8 mouse cellular contexts compared by ENCODE assay signal in genomic region chr11:53456474-53457371, GRCm38 (mm10). TPM values are rescaled to one million over a fixed set of nuclear protein-coding genes. Genes with fewer than 3 reads are reported as not detected.
A peak's percentile ranks its signal among the peaks of the same experiment; 100 is the strongest.
DNase-seq lines count a peak whose midpoint lies in the region; ATAC-seq lines count a peak whose summit lies in the region.

Gm10447 (minus strand) TSS chr11:53457110.
Shroom1 (plus strand) TSS chr11:53457205.

- peak within 1 kb of the TSS; percentile 42 for H3K4me3 ChIP-seq in forebrain, embryonic 11.5 days (ENCODE audit: low read depth, low read length)
- peak within 1 kb of the TSS; percentile 93 for H3K4me3 ChIP-seq in megakaryocyte, embryonic 14.5 days (replicated peaks)

- peak within 1 kb of the TSS; percentile 60 for H3K9ac ChIP-seq in forebrain, embryonic 11.5 days (ENCODE audit: low read length)

- no peak within 1 kb of the TSS for H3K27ac ChIP-seq in forebrain, embryonic 11.5 days (ENCODE audit: low read depth, low read length)

- intact Hi-C loops in heart, postnatal 14 days (cut with DNase I), result no loop called here

- H3K4me1 ChIP-seq in forebrain, embryonic 11.5 days (replicated peaks; ENCODE audit: control insufficient read depth, insufficient read depth, low read length), result peaks cover 3% of the 10 kb centered on the region; the same call in 1 of the 2 replicates
- H3K4me1 ChIP-seq in megakaryocyte, embryonic 14.5 days, result peaks cover 20% of the 10 kb centered on the region

- peak within 1 kb of the TSS; percentile 82 for H3K4me2 ChIP-seq in forebrain, embryonic 11.5 days (ENCODE audit: low read depth, low read length, severe bottlenecking)

- DNase-seq in urinary bladder, adult 18-20 months (ENCODE audit: low spot score in 2 of 2), result peak; percentile 60 to 69
- DNase-seq in urinary bladder, postnatal 10 days (ENCODE audit: low spot score), result no peak
- DNase-seq in forebrain, embryonic 11.5 days (ENCODE audit: low spot score), result peak; percentile 71
- DNase-seq in heart, postnatal 14 days, result peak; percentile 75
- peak; percentile 70 to 81 for DNase-seq in kidney, postnatal 4 days
- DNase-seq in urinary bladder, postnatal 14 days (ENCODE audit: low spot score), result peak; percentile 73
- DNase-seq in layer of hippocampus, adult 11-12 months (ENCODE audit: low spot score), result no peak

- 4% methylated on average over 41 of the region's 42 CpGs for WGBS in forebrain, embryonic 11.5 days

- no peaks in the 10 kb centered on the region for H3K36me3 ChIP-seq in forebrain, embryonic 11.5 days (ENCODE audit: control insufficient read depth, insufficient read depth, low read length)
- no peaks in the 10 kb centered on the region for H3K36me3 ChIP-seq in megakaryocyte, embryonic 14.5 days (replicated peaks; ENCODE audit: low read length)

- peaks cover 22% of the 10 kb centered on the region; the same call in 1 of the 2 replicates for H3K27me3 ChIP-seq in forebrain, embryonic 11.5 days (ENCODE audit: control insufficient read depth, insufficient read depth, low read length)
- H3K27me3 ChIP-seq in megakaryocyte, embryonic 14.5 days (replicated peaks), result peaks cover 77% of the 10 kb centered on the region

- ATAC-seq in forebrain, embryonic 11.5 days (replicated peaks; ENCODE audit: low FRiP score), result 0 out of 2 replicates have a peak, but pooled peaks have one; percentile 36

- H3K9me3 ChIP-seq in forebrain, embryonic 11.5 days (ENCODE audit: control insufficient read depth, low read length), result no peaks in the 10 kb centered on the region
- peaks cover 10% of the 10 kb centered on the region; the same call in 1 of the 2 replicates for H3K9me3 ChIP-seq in megakaryocyte, embryonic 14.5 days

RNA-seq across cellular contexts. Expression of gene Gm10447, which starts in this region (rescaled TPM):
- not detected in 2 replicates for polyA plus RNA-seq in forebrain, embryonic 11.5 days (2014; fragmentation: Nextera tagmentation; extraction: Ambion mirVana)
- not detected for total RNA-seq in heart, postnatal 14 days (2021)
- polyA plus RNA-seq in megakaryocyte, embryonic 14.5 days (2012; ENCODE audit: insufficient read depth, low replicate concordance), result not detected in 2 replicates

RNA-seq across cellular contexts. Expression of gene Shroom1, which starts in this region (rescaled TPM):
- 1.1 and 1.8 TPM in 2 replicates for polyA plus RNA-seq in forebrain, embryonic 11.5 days (2014; fragmentation: Nextera tagmentation; extraction: Ambion mirVana)
- under 1 TPM; 0.44 to 0.53 TPM for total RNA-seq in heart, postnatal 14 days (2021)
- 0.07 TPM in 1 of 2 replicates, not detected in the other for polyA plus RNA-seq in megakaryocyte, embryonic 14.5 days (2012; ENCODE audit: insufficient read depth, low replicate concordance)

Comparison
In these comparisons a context has a peak if more than half of its experiments do, and no peak if none do; other contexts are left out.
1. DNase-seq: peak in urinary bladder, adult 18-20 months (2 of 2), forebrain, embryonic 11.5 days (single experiment), kidney, postnatal 4 days (2 of 2) and urinary bladder, postnatal 14 days (single experiment); none in urinary bladder, postnatal 10 days (single experiment) and layer of hippocampus, adult 11-12 months (single experiment).
2. Peak in DNase-seq in heart, postnatal 14 days; RNA of the genes that start here not detected or under 1 TPM.